Mouse (Mus musculus) hindbrain, embryonic 14.5 days (tissue): ENCODE results near the gene Ehd2. TPM values are rescaled to one million over a fixed set of nuclear protein-coding genes. Genes with fewer than 3 reads are reported as not detected.

Experiments
- ATAC-seq: fragments of 200-750 bp; cut with Nextera tagmentation; 2 replicates; pipeline ENCODE4 v1.8.0; 2017; ENCODE audit warnings: moderate number of reproducible peaks, mild to moderate bottlenecking, moderate TSS enrichment, moderate library complexity; ENCODE audit not compliant: low FRiP score
- DNase-seq: peaks from one replicate; pipeline ENCODE4 v3.0.0-alpha.2; 2015; ENCODE audit warnings: low spot score
- H3K27ac ChIP-seq: fragments of 300-500 bp; sonication (generic); 2 replicates; pipeline ENCODE4 v1.5.1; 2014; ENCODE audit warnings: mild to moderate bottlenecking, moderate library complexity
- H3K27me3 ChIP-seq: fragments of 300-500 bp; sonication (generic); 2 replicates; pipeline ENCODE4 v1.6.1; 2014; ENCODE audit warnings: mild to moderate bottlenecking, low read length, mixed read lengths; ENCODE audit not compliant: control insufficient read depth, insufficient read depth
- H3K36me3 ChIP-seq: fragments of 300-500 bp; sonication (generic); replicated peaks from 2 replicates; pipeline ENCODE4 v1.6.1; 2014; ENCODE audit not compliant: control insufficient read depth, insufficient read depth
- H3K4me1 ChIP-seq: fragments of 300-500 bp; sonication (generic); replicated peaks from 2 replicates; pipeline ENCODE4 v1.6.1; 2014; ENCODE audit warnings: antibody characterized with exemption, low read length, mixed read lengths; ENCODE audit not compliant: control insufficient read depth, insufficient read depth
- H3K4me2 ChIP-seq: fragments of 300-500 bp; sonication (generic); replicated peaks from 2 replicates; pipeline ENCODE4 v1.6.1; 2014; ENCODE audit warnings: mild to moderate bottlenecking, moderate library complexity
- H3K4me3 ChIP-seq: fragments of 300-500 bp; sonication (generic); replicated peaks from 2 replicates; pipeline ENCODE4 v1.5.1; 2014; ENCODE audit warnings: mild to moderate bottlenecking, low read length
- H3K9ac ChIP-seq: fragments of 300-500 bp; sonication (generic); 2 replicates; pipeline ENCODE4 v1.6.1; 2014
- H3K9me3 ChIP-seq: fragments of 300-500 bp; sonication (generic); 2 replicates; pipeline ENCODE4 v1.6.1; 2016; ENCODE audit warnings: low read length; ENCODE audit not compliant: control insufficient read depth
- WGBS: fragments of 180-500 bp; shearing (Covaris S2); extraction: QIAGEN DNeasy Blood & Tissue Kit; methylation state at CpG from one replicate; pipeline ENCODE4 v1.1.7; 2014; 5-methylcytosine and 5-hydroxymethylcytosine counted together
- polyA plus RNA-seq: library from polyadenylated mRNA; unstranded; fragments of >200 nt; fragmentation: Nextera tagmentation; extraction: Ambion mirVana; gene quantifications from 2 replicates; pipeline ENCODE4 v1.2.1, GENCODE M21; 2014

Gene Ehd2
- polyA plus RNA-seq, 1 experiment from 2014 or later: 5.6 TPM

DNA sequence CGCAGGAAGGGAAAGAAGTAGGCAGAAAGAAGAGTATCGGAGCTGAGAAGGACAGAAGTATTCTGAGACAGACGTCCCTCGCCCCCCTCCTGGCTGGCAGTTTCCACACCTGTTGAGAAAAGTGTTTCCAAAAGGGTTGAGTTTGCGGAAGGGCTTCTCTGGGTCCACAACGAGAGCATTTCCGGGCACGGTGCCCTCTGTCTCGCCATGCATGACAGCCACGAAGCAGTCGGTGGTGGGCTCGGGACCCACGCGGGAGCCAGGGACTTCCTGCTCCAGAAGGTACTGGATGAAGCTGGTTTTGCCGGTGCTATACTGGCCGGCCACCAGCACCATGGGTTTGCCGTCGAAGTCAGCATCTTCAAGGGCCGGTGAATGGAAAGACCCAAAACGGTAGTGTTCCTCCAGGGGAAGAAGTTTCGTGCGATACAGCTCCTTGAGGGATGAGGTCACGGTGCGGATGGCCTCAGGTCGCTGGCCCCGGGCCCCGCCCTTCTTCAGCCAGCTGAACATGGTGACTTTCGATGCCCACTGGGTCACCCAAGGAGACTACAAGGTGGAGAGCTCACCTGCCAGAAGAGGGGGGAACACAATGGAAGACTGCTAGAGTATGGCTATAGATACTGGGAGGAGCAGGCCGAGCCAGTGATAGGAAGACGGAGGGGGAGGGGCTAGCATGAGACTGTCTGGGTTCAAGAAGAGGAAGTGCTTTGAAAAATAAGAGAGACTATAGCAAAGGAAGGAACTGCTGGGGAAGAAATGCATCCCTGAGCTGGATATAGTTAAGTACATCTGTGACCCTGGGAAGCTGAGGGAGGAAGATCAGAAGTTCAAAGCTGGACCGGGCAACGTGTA, 3.3 kb downstream of the Ehd2 start:
- Histone ChIP-seq H3K4me1 (peaks cover 8% of the 10 kb centered on the region; the same call in 1 of the 2 replicates), H3K9me3 (no peaks in the 10 kb centered on the region), H3K4me2 (no peak overlapping the region), H3K27ac (no peak overlapping the region), H3K9ac (no peak overlapping the region), H3K36me3 (no peaks in the 10 kb centered on the region), H3K27me3 (no peaks in the 10 kb centered on the region), H3K4me3 (no peak overlapping the region)
- DNase-seq (no peak), ATAC-seq (no peak)
- 85% methylated on average over 32 of the region's 32 CpGs for WGBS

GRCm38 (mm10) chr7:15962311-15963288, 4.8 kb downstream of the Ehd2 start:
- ATAC-seq: peak; percentile 9; the same call in 1 of the 2 replicates
- no peaks in the 10 kb centered on the region for H3K27me3 ChIP-seq
- no peaks in the 10 kb centered on the region for H3K9me3 ChIP-seq
- 47% methylated on average over 12 of the region's 12 CpGs for WGBS
- peak; percentile 32 for DNase-seq
- H3K4me1 ChIP-seq: peaks cover 8% of the 10 kb centered on the region; the same call in 1 of the 2 replicates
- no peak overlapping the region for H3K9ac ChIP-seq
- no peak overlapping the region for H3K27ac ChIP-seq
- H3K4me3 ChIP-seq: no peak overlapping the region
- no peak overlapping the region for H3K4me2 ChIP-seq
- H3K36me3 ChIP-seq: no peaks in the 10 kb centered on the region

DNA sequence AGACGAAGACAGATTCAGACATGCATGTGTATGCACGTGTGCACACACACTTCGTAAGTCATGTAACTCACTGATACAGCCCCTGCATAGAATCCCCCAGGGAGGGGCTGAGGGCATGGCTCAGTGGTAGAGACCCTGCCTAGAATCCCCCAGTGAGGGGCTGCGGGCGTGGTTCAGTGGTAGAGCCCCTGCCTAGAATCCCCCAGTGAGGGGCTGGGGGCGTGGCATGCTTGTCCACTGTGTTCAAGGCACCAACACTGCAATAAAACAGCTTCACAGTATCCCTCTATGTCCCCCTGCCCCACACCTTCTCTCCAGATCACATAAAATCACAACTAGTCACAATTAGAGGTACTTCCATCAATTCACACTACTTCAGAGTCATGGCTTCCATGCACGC, 5.6 kb downstream of the Ehd2 start:
- DNase-seq (no peak), ATAC-seq (no peak)
- Histone ChIP-seq H3K9ac (no peak overlapping the region), H3K27me3 (no peaks in the 10 kb centered on the region), H3K27ac (no peak overlapping the region), H3K9me3 (no peaks in the 10 kb centered on the region), H3K4me1 (peaks cover 8% of the 10 kb centered on the region; the same call in 1 of the 2 replicates), H3K36me3 (no peaks in the 10 kb centered on the region), H3K4me2 (no peak overlapping the region), H3K4me3 (no peak overlapping the region)
- WGBS: 89% methylated on average over 7 of the region's 7 CpGs

GRCm38 (mm10) chr7:15961239-15961638, 6.1 kb downstream of the Ehd2 start:
- Histone ChIP-seq H3K4me2 (no peak overlapping the region), H3K9me3 (no peaks in the 10 kb centered on the region), H3K27me3 (no peaks in the 10 kb centered on the region), H3K9ac (no peak overlapping the region), H3K27ac (no peak overlapping the region), H3K36me3 (no peaks in the 10 kb centered on the region), H3K4me3 (no peak overlapping the region), H3K4me1 (peaks cover 8% of the 10 kb centered on the region; the same call in 1 of the 2 replicates)
- WGBS: 58% methylated on average over 4 of the region's 4 CpGs
- no peak for ATAC-seq
- no peak for DNase-seq

DNA sequence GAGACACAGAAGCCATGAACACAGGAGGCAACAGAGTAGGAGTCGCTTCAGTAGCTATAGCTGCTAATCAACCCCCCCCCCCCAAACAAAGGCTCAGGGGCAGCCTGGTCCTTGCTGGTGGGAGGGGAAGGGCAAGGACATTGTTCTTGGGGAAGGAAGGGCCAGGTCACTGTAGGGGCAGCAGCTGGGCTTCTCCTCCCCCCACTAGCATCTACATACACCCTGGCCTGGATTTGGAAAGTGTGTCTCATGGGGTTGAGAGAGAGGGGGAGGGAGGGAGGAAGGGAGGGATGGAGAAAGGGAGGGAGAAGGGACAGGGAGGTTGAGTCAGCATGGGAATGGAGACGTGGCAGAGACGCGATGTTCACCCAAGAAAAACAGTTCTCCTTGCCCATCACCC, 6.7 kb downstream of the Ehd2 start:
- H3K9ac ChIP-seq: no peak overlapping the region
- no peak overlapping the region for H3K27ac ChIP-seq
- WGBS: 27% methylated on average over 4 of the region's 4 CpGs
- no peak overlapping the region for H3K4me2 ChIP-seq
- H3K27me3 ChIP-seq: no peaks in the 10 kb centered on the region
- no peaks in the 10 kb centered on the region for H3K36me3 ChIP-seq
- no peak overlapping the region for H3K4me3 ChIP-seq
- ATAC-seq (no peak), DNase-seq (no peak)
- H3K9me3 ChIP-seq: no peaks in the 10 kb centered on the region
- peaks cover 8% of the 10 kb centered on the region; the same call in 1 of the 2 replicates for H3K4me1 ChIP-seq

- no peaks in the 10 kb centered on the region for H3K36me3 ChIP-seq
- no peak overlapping the region for H3K27ac ChIP-seq
- no peaks in the 10 kb centered on the region for H3K9me3 ChIP-seq
- DNase-seq: no peak
- WGBS: 74% methylated on average over 5 of the region's 5 CpGs
- no peak overlapping the region for H3K9ac ChIP-seq
- no peak overlapping the region for H3K4me2 ChIP-seq
- no peaks in the 10 kb centered on the region for H3K4me1 ChIP-seq
- no peak for ATAC-seq
- H3K4me3 ChIP-seq: no peak overlapping the region
- H3K27me3 ChIP-seq: no peaks in the 10 kb centered on the region
These were observed 11.2 kb downstream of the Ehd2 start for GRCm38 (mm10) chr7:15956143-15956542.

DNA sequence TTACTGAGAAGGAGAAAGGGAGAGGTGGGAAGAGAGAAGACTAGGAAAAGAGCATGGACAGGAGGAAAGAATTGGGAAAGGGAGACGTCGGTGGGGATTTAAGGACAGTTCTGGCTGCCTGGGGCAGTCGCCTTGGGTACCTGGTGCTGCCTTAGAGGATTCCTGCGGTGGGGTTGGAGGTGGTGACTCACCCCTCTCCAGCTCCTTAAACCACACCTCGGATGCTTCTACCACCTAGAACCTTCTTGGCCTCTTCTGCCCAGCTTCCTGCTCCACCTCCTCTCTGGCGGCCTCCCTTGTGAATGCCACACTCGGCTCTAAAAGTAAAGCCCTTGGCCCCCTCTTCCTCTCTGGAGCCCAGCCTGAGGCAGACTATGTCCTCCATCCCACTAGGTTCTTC, 11.9 kb downstream of the Ehd2 start:
- Histone ChIP-seq H3K4me3 (peak overlapping the region; percentile 14; the same call in 1 of the 2 replicates), H3K4me1 (no peaks in the 10 kb centered on the region), H3K4me2 (peak overlapping the region; percentile 40), H3K36me3 (no peaks in the 10 kb centered on the region), H3K9me3 (no peaks in the 10 kb centered on the region), H3K27me3 (no peaks in the 10 kb centered on the region), H3K27ac (no peak overlapping the region), H3K9ac (0 out of 2 replicates have a peak overlapping the region, but pooled peaks have one; percentile 40)
- 29% methylated on average over 7 of the region's 7 CpGs for WGBS
- ATAC-seq (no peak), DNase-seq (no peak)

GRCm38 (mm10) chr7:15954978-15955443, 12.4 kb downstream of the Ehd2 start:
- Histone ChIP-seq H3K36me3 (no peaks in the 10 kb centered on the region), H3K4me2 (peak overlapping the region; percentile 40), H3K9ac (peak overlapping the region; percentile 40; the same call in 1 of the 2 replicates), H3K4me1 (no peaks in the 10 kb centered on the region), H3K27me3 (no peaks in the 10 kb centered on the region), H3K27ac (no peak overlapping the region), H3K9me3 (no peaks in the 10 kb centered on the region), H3K4me3 (peak overlapping the region; percentile 14; the same call in 1 of the 2 replicates)
- WGBS: 7% methylated on average over 21 of the region's 21 CpGs
- DNase-seq: no peak
- ATAC-seq: no peak

GRCm38 (mm10) chr7:15954436-15954835, 12.9 kb downstream of the Ehd2 start:
- H3K36me3 ChIP-seq: no peaks in the 10 kb centered on the region
- no peak overlapping the region for H3K27ac ChIP-seq
- DNase-seq (no peak), ATAC-seq (no peak)
- no peak overlapping the region for H3K4me2 ChIP-seq
- H3K27me3 ChIP-seq: no peaks in the 10 kb centered on the region
- 97% methylated on average over 7 of the region's 7 CpGs for WGBS
- no peak overlapping the region for H3K4me3 ChIP-seq
- H3K9ac ChIP-seq: no peak overlapping the region
- no peaks in the 10 kb centered on the region for H3K4me1 ChIP-seq
- no peaks in the 10 kb centered on the region for H3K9me3 ChIP-seq
